Mouse (Mus musculus) erythroblast, embryonic 14.5 days (primary cell): Measurements from ENCODE around the gene Zan. TPM values are rescaled to one million over a fixed set of nuclear protein-coding genes. Genes with fewer than 3 reads are reported as not detected.

Experiments
- H3K27me3 ChIP-seq: 2 replicates; pipeline ENCODE4 v1.6.1; 2012; ENCODE audit warnings: inconsistent platforms; ENCODE audit not compliant: control insufficient read depth
- H3K36me3 ChIP-seq: 2 replicates; pipeline ENCODE4 v1.6.1; 2012; ENCODE audit warnings: mild to moderate bottlenecking, inconsistent platforms; ENCODE audit not compliant: control insufficient read depth
- H3K4me1 ChIP-seq: 2 replicates; pipeline ENCODE4 v1.6.1; 2012; ENCODE audit warnings: inconsistent platforms; ENCODE audit not compliant: control insufficient read depth
- H3K4me3 ChIP-seq: replicated peaks from 2 replicates; pipeline ENCODE3; 2012; ENCODE audit warnings: moderate library complexity, mild to moderate bottlenecking, inconsistent platforms
- H3K9me3 ChIP-seq: 2 replicates; pipeline ENCODE4 v1.6.1; 2012; ENCODE audit warnings: low read length, inconsistent platforms, mixed read lengths; ENCODE audit not compliant: control insufficient read depth
- GATA1 ChIP-seq: IDR thresholded peaks from 2 replicates; pipeline ENCODE4 v1.6.1; 2012; ENCODE audit warnings: low read length, inconsistent platforms, mixed read lengths
- TAL1 ChIP-seq: IDR thresholded peaks from 3 replicates; pipeline ENCODE4 v1.6.1; 2012; ENCODE audit warnings: low read length, inconsistent platforms, mixed read lengths
- polyA plus RNA-seq: library from polyadenylated mRNA; stranded (reverse); fragments of >175 nt; gene quantifications from 2 replicates; pipeline ENCODE4 v1.2.3, GENCODE M21; 2012

Gene Zan
- polyA plus RNA-seq, 1 experiment = not detected

DNA sequence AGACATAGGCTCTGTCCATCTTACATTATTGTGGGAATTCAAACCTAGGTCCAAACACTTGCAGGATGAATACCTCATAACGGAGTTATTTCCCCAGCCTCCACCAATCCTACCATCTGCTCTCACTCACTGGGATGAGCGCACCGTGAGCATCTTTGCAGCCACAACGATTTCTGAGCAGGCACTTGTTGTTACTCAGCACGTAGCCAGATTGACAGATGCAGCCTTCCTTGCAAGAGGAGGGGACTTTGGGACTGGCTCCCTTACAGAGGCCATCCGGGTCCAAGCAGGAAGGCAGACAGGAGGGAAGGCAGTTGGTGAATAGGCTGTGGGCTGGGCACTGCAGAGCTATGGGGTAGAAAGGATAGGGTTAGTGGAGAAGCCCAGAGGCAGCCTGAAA is 67.4 kb downstream of the Zan start:
- Histone ChIP-seq H3K4me1 (no peaks in the 10 kb centered on the region), H3K4me3 (no peak overlapping the region), H3K36me3 (no peaks in the 10 kb centered on the region), H3K27me3 (no peaks in the 10 kb centered on the region), H3K9me3 (no peaks in the 10 kb centered on the region)
- TF ChIP-seq GATA1 = no peak

DNA sequence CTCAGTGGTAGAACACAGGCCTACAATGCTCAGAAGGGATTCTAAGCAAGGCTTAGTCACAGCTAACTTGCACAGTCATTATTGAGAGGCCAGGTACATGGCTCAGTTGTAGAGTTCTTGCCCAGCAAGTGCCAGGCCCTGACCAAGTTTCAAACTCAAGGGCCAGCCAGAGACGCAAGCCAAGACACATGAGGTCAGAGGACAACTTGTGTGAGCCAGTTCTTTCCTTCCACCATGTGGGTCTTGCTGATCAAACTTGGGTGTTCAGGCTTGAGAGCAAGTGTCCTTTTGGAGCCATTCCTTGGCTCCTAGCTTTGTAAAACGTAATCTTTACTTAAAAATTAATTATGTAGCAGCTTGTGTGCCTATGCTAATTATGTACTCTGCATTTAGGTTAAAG is 72.8 kb downstream of the Zan start:
- Histone ChIP-seq H3K36me3 (no peaks in the 10 kb centered on the region), H3K9me3 (no peaks in the 10 kb centered on the region), H3K4me1 (no peaks in the 10 kb centered on the region), H3K4me3 (no peak overlapping the region), H3K27me3 (no peaks in the 10 kb centered on the region)
- TF ChIP-seq TAL1 (no peak), GATA1 (no peak)

- no peaks in the 10 kb centered on the region for H3K9me3 ChIP-seq
Measured at GRCm38 (mm10) chr5:137394456-137394855, 82.4 kb downstream of the Zan start.

DNA sequence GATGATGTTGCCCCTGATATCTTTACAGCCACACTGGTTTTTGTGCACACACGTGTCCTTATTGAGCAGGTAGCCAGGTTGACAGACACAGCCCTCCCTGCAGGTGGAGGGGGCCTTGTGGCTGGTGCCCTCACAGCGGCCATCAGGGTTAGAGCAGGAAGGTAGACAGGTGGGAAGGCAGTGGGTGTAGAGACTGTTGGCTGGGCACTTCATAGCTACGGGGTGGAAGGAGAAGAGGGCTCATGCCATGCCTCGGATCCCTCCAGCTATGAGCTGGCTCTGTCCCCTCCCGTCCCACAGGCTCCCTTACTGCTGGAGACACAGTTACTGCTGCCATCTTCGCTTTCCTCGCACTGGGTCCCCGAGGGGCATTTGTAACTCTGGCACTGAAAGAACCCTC is 85.2 kb downstream of the Zan start:
- Histone ChIP-seq H3K4me3 (no peak overlapping the region), H3K4me1 (no peaks in the 10 kb centered on the region), H3K27me3 (no peaks in the 10 kb centered on the region), H3K9me3 (no peaks in the 10 kb centered on the region), H3K36me3 (no peaks in the 10 kb centered on the region)
- no peak for TF ChIP-seq GATA1
- no peak for TF ChIP-seq TAL1

More at GRCm38 (mm10) chr5:137394456-137394855, 82.4 kb downstream of the Zan start:
- Histone ChIP-seq H3K4me3 (no peak overlapping the region), H3K4me1 (no peaks in the 10 kb centered on the region), H3K36me3 (no peaks in the 10 kb centered on the region), H3K27me3 (no peaks in the 10 kb centered on the region)
- TF ChIP-seq GATA1 (no peak), TAL1 (no peak)

DNA sequence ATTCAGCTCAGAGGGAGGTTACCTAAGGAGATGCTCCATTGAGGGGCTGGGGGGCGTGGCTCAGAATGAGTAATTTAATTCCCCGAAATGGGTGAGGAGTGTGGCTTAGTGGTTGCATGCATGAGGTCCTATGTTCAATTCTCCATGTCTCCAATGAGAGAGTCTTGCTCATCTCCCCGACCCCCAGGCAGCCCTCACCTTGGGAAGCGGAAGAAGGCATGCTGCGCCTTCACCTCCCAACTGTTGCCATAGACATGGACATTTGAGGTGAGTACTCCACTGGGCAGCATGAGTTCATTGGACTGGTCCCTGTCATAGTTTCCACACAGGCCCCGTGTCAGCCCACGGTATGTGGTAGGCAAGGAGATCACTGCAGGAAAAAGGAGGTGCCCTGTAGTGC is 90.2 kb downstream of the Zan start:
- H3K27me3 ChIP-seq = no peaks in the 10 kb centered on the region
- no peaks in the 10 kb centered on the region for H3K9me3 ChIP-seq
- no peaks in the 10 kb centered on the region for H3K36me3 ChIP-seq
- H3K4me1 ChIP-seq = no peaks in the 10 kb centered on the region
- TF ChIP-seq GATA1 (no peak), TAL1 (no peak)
- no peak overlapping the region for H3K4me3 ChIP-seq

DNA sequence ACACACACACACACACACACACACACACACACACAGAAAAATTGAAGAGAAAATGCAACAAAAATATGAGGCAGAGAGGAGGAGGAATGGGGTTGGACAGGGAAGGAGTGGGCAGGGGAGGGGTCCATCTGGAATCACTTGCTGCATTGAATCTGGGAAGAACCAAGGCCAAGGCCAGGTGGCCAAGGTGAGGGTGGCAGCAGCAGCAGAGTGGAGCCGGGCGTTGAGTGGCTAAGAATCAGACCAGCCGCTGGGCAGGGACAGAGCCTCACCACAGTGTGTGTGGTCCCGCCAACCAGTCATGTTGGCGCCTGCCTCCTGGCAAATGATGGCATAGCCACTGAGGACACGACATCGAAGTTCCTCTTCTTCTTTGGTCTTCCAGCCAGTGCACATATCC is 93.4 kb downstream of the Zan start:
- Histone ChIP-seq H3K4me3 (no peak overlapping the region), H3K36me3 (no peaks in the 10 kb centered on the region), H3K9me3 (no peaks in the 10 kb centered on the region), H3K27me3 (no peaks in the 10 kb centered on the region), H3K4me1 (no peaks in the 10 kb centered on the region)
- TF ChIP-seq GATA1 = no peak
- no peak for TF ChIP-seq TAL1

DNA sequence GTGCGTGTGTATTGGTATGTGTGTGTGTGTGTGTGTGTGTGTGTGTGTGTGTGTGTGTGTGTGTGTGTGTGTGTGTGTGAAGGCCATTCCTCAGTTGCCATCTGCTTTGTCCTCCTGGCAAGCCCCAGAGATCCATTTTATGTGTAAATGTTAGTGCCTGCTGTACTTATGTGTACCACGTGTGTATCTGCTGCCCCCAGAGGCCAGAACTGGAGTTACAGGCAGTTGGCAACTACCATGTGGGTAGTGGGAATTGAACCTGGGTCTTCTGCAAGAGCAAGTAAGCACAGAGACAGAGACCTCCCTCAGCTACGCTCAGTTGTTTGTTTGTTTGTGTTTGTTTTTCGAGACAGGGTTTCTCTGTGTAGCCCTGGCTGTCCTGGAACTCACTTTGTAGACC is 95.7 kb downstream of the Zan start:
- H3K9me3 ChIP-seq = no peaks in the 10 kb centered on the region
- H3K27me3 ChIP-seq = no peaks in the 10 kb centered on the region
- H3K4me3 ChIP-seq = no peak overlapping the region
- H3K4me1 ChIP-seq = no peaks in the 10 kb centered on the region
- no peak for TF ChIP-seq GATA1
- TF ChIP-seq TAL1 = no peak
- H3K36me3 ChIP-seq = no peaks in the 10 kb centered on the region

- Histone ChIP-seq H3K9me3 (no peaks in the 10 kb centered on the region), H3K4me1 (no peaks in the 10 kb centered on the region), H3K36me3 (peaks cover 4% of the 10 kb centered on the region; the same call in 1 of the 2 replicates), H3K4me3 (no peak overlapping the region), H3K27me3 (no peaks in the 10 kb centered on the region)
- TF ChIP-seq TAL1 (no peak), GATA1 (no peak)
Measured at GRCm38 (mm10) chr5:137377603-137378002, 99.3 kb downstream of the Zan start.

GRCm38 (mm10) chr5:137377176-137377575 is 99.7 kb downstream of the Zan start:
- H3K27me3 ChIP-seq = no peaks in the 10 kb centered on the region
- no peaks in the 10 kb centered on the region for H3K4me1 ChIP-seq

GRCm38 (mm10) chr5:137376722-137377121 is 100.1 kb downstream of the Zan start:
- Histone ChIP-seq H3K36me3 (peaks cover 4% of the 10 kb centered on the region; the same call in 1 of the 2 replicates), H3K4me3 (no peak overlapping the region), H3K4me1 (no peaks in the 10 kb centered on the region), H3K9me3 (no peaks in the 10 kb centered on the region), H3K27me3 (no peaks in the 10 kb centered on the region)
- TF ChIP-seq TAL1 (no peak), GATA1 (no peak)

More at GRCm38 (mm10) chr5:137377176-137377575, 99.7 kb downstream of the Zan start:
- no peaks in the 10 kb centered on the region for H3K9me3 ChIP-seq
- H3K4me3 ChIP-seq = no peak overlapping the region
- peaks cover 4% of the 10 kb centered on the region; the same call in 1 of the 2 replicates for H3K36me3 ChIP-seq
- TF ChIP-seq TAL1 (0 out of 3 replicates have a peak, but pooled peaks have one; percentile 12), GATA1 (no peak)
